Mouse (Mus musculus): ENCODE results near the gene Prss45. TPM values are rescaled to one million over a fixed set of nuclear protein-coding genes. Genes with fewer than 3 reads are reported as not detected.

The Prss45 gene
- polyA plus RNA-seq, 1 experiment from 2014 or later = not detected

GRCm38 (mm10) chr9:110858967-110859596 is 24.7 kb downstream of the Prss45 start:
- no peak for ATAC-seq (ENCODE audit: low FRiP score)
- 86% methylated on average over 5 of the region's 5 CpGs for WGBS
- H3K9ac ChIP-seq = no peak overlapping the region
- H3K4me3 ChIP-seq = no peak overlapping the region
- H3K27ac ChIP-seq = no peak overlapping the region
- no peak overlapping the region for H3K4me2 ChIP-seq
- H3K36me3 ChIP-seq = no peaks in the 10 kb centered on the region
- peaks cover 30% of the 10 kb centered on the region for H3K27me3 ChIP-seq
- peaks cover 7% of the 10 kb centered on the region for H3K4me1 ChIP-seq (replicated peaks)
- no peaks in the 10 kb centered on the region for H3K9me3 ChIP-seq

DNA sequence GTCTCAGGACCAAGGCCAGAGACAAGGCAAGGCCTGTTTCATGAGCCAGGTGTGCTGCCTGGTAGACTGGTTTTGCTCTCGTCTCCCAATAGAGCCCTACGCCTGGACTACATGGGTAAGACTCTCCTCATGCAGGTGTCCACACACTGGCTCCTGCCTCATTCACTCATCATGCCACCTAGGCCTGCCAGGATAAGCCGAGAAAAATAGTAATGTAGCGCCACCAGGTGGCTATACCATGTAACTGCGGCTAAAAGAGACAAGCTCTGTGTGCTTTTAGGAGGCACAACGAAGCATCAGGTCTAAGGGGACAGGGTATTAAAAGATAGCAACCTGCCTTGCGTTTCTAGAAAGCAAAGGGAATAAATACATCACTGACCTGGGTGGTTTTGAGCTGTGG is 36.6 kb downstream of the Prss45 start:
- no peak overlapping the region for H3K4me2 ChIP-seq
- no peak overlapping the region for H3K27ac ChIP-seq
- no peak overlapping the region for H3K4me3 ChIP-seq
- WGBS = 23% methylated on average over 7 of the region's 7 CpGs
- H3K36me3 ChIP-seq = no peaks in the 10 kb centered on the region
- H3K9ac ChIP-seq = no peak overlapping the region
- H3K27me3 ChIP-seq = peaks cover 28% of the 10 kb centered on the region
- H3K4me1 ChIP-seq (replicated peaks) = peaks cover 24% of the 10 kb centered on the region
- no peak for ATAC-seq (ENCODE audit: low FRiP score)
- H3K9me3 ChIP-seq = no peaks in the 10 kb centered on the region

DNA sequence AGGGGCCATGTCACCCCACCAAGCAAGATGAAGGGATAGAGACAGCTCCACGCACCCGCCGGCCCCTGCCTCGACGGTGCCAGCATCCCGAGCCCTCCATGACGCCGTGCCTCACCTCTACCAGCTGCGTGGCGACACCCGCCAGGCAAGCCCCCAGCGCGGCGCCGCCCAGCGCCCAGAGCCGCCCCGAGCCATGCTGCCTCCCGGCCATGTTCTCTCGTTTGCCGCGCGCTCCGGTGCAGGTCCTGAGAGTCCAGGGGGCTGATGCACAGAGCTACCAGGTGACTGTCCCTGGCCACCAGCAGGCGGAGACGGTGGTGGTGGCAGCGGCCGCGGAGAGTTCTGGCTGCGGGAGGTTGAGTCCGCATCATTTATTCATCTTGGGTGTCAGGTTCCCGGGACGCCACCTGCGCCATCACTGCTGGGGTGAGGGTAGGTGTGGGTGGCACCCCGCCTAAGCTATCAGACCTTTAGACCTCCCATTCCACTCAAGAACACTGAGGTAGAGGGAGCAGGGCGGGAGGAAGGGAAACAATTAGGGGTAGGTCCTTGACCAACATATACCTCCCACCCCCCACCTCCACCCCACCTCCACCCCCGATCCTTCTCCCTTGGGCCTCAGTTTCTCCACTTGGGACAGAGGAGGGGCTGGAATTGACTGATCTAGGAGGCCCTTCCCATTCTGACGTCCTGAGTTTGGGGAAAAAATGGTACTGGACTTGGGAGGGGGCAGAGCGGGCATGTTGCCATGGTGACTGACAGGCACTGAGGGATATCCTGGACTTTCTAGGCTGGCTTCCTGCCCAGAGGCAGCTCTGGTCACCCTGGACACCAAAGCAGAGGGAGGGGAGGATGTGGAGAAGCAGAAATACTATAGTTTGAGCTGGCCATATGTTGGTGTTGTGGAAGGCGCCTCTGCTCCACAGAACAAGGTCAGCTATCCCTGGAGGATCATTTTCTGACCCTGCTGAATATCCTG is 39.6 kb downstream of the Prss45 start:
- peak overlapping the region; percentile 71 for H3K9ac ChIP-seq
- H3K4me1 ChIP-seq (replicated peaks) = peaks cover 24% of the 10 kb centered on the region
- peak overlapping the region; percentile 38 for H3K4me3 ChIP-seq
- no peaks in the 10 kb centered on the region for H3K36me3 ChIP-seq
- H3K9me3 ChIP-seq = no peaks in the 10 kb centered on the region
- peak; percentile 70 for ATAC-seq (ENCODE audit: low FRiP score)
- peak overlapping the region; percentile 66 for H3K27ac ChIP-seq
- WGBS = 6% methylated on average over 40 of the region's 40 CpGs
- H3K4me2 ChIP-seq = peak overlapping the region; percentile 60
- peaks cover 53% of the 10 kb centered on the region for H3K27me3 ChIP-seq

DNA sequence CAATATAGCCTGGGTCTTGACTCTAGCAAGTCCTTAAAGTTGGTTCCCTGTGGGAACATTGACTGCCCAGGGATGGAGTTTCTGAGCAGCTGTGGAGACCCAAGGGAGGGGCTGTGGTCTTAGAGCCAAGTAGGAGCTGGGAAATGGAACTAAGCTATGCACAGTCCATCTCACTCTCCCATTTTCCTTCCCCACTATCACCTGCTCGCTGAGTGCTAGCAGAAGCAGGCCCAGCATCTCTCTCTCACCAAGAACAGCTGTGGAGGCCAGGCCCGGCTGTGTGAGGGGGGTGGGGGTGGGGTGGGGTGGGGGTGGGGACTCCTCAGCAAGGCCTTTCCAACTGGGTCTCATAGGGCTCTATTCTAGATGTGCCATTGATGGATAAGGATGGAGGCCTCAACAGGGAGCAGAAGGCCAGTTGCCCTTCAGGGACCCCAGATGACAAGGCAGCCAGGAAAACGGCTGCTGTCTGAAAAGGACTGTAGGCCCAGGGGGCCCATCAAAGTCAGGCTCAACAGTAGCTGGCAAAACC is 40.3 kb downstream of the Prss45 start:
- Histone ChIP-seq H3K27ac (peak overlapping the region; percentile 66), H3K4me2 (peak overlapping the region; percentile 60; the same call in 1 of the 2 replicates), H3K4me3 (no peak overlapping the region), H3K4me1 (replicated peaks) (peaks cover 32% of the 10 kb centered on the region), H3K9ac (0 out of 2 replicates have a peak overlapping the region, but pooled peaks have one; percentile 2), H3K27me3 (peaks cover 61% of the 10 kb centered on the region), H3K36me3 (no peaks in the 10 kb centered on the region), H3K9me3 (no peaks in the 10 kb centered on the region)
- ATAC-seq (ENCODE audit: low FRiP score) = peak; percentile 59
- WGBS = 8% methylated on average over 3 of the region's 3 CpGs

DNA sequence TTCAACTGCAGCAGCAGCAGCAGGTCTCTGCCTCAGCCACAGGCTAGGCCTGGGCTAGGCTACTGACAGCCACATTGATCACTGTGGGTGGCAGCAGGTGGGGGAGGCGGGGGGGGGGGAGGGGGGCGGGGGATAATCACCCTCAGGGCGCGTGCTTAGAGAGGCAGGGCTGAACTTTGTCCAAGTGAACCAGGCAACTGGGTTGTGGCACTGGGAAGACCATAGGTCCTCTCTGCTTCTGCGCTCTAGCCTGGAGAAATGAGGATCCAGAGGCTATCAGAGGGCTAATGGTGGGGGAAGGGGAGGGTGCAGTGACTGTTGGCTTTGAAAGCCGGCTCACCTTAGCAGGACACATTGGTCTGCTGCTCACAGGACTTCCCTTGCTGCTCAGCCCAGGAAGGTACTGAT is 40.9 kb downstream of the Prss45 start:
- Histone ChIP-seq H3K36me3 (no peaks in the 10 kb centered on the region), H3K4me2 (no peak overlapping the region), H3K27me3 (peaks cover 66% of the 10 kb centered on the region), H3K9me3 (no peaks in the 10 kb centered on the region), H3K27ac (peak overlapping the region; percentile 66), H3K9ac (0 out of 2 replicates have a peak overlapping the region, but pooled peaks have one; percentile 2), H3K4me1 (replicated peaks) (peaks cover 37% of the 10 kb centered on the region), H3K4me3 (no peak overlapping the region)
- ATAC-seq (ENCODE audit: low FRiP score) = peak; percentile 23
- 18% methylated on average over 4 of the region's 6 CpGs for WGBS

DNA sequence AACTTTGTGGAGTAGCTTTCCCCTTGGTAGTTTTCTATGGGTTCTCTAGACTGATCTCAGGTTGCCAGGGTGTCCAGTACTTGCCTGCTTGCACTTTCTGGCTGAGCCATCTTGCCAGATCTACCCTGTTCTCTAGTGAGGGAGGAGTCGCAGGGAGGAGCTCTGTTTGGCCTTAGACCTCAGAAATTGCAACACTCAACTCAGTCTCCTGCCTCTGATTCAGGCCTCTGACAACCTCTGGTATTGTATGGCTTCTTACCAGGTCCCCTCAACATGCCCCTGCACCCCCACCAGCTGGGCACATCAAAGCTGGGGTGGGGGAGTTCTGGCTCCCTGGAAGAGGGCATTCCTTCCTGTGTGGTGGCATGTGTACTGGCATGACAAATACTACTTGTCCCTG is 43.0 kb downstream of the Prss45 start:
- H3K27me3 ChIP-seq = peaks cover 77% of the 10 kb centered on the region
- H3K9ac ChIP-seq = no peak overlapping the region
- no peaks in the 10 kb centered on the region for H3K36me3 ChIP-seq
- H3K9me3 ChIP-seq = no peaks in the 10 kb centered on the region
- peaks cover 44% of the 10 kb centered on the region for H3K4me1 ChIP-seq (replicated peaks)
- no peak overlapping the region for H3K4me3 ChIP-seq
- no peak for ATAC-seq (ENCODE audit: low FRiP score)
- H3K27ac ChIP-seq = no peak overlapping the region
- no peak overlapping the region for H3K4me2 ChIP-seq
- WGBS = 95% methylated on average over 1 of the region's 1 CpGs

DNA sequence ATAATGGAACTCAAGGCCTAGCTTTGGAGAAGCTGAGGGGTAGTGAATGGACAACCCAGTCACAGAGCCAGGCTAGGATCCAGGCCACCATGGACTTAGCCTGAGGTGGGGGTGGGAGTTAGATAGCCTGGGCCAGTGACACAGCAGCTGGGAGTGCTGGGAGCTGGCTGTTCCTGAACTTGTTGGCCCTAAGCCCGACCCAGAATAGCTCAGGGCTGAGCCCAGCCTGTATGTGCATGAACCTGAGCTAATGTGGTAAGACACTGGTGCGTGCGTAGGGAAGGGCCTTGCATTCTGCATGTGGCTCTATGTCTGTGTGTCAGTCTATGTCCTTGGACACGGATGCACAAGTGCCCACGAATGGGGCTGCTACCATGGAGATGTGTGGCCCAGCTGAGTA is 43.5 kb downstream of the Prss45 start:
- Histone ChIP-seq H3K4me2 (no peak overlapping the region), H3K27ac (no peak overlapping the region), H3K36me3 (no peaks in the 10 kb centered on the region), H3K9me3 (no peaks in the 10 kb centered on the region), H3K9ac (no peak overlapping the region), H3K27me3 (peaks cover 75% of the 10 kb centered on the region), H3K4me1 (replicated peaks) (peaks cover 44% of the 10 kb centered on the region), H3K4me3 (no peak overlapping the region)
- no peak for ATAC-seq (ENCODE audit: low FRiP score)
- 88% methylated on average over 5 of the region's 5 CpGs for WGBS

GRCm38 (mm10) chr9:110879191-110879920 is 45.0 kb downstream of the Prss45 start, which contains the start of gene Als2cl:
Gene Als2cl (plus strand): TSS chr9:110879870.
- Histone ChIP-seq H3K9ac (peak within 1 kb of the TSS; percentile 69), H3K36me3 (no peaks in the 10 kb centered on the region), H3K9me3 (no peaks in the 10 kb centered on the region), H3K27me3 (peaks cover 65% of the 10 kb centered on the region), H3K4me1 (replicated peaks) (peaks cover 34% of the 10 kb centered on the region), H3K4me2 (peak within 1 kb of the TSS; percentile 89), H3K4me3 (peak within 1 kb of the TSS; percentile 52), H3K27ac (no peak within 1 kb of the TSS)
- ATAC-seq (ENCODE audit: low FRiP score) = no peak
- 13% methylated on average over 12 of the region's 12 CpGs for WGBS

DNA sequence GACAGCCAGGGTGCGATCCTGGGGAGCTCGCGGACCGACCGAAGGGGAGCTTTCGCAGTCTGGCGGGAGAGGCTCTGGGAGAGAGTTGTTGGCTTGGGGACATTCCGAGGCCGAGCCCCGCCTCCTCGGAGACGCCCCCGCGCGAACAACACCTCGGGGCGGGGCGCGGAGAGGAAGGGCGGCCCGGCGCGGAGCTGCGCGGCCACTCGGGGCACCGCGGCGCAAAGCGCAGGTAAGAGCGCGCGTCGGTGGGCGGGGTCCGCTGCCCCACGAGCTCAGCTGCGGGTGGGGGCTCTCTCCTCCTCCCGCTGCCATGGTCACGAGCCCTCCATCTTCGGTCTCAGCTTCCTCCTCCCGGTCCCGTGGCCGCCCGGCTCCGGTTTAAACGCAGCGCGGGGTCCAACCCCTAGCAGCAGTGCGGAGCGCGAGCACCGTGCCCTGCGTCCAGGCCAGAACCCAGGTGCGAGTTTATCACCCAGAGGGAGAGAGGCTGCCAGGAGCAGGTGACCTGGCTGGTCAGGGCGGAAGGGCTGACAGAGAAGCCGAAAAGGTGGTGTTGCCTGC is 45.7 kb downstream of the Prss45 start, which contains the start of gene Tmie:
Gene Tmie, minus strand, starts transcription at position 116 of the 564 bp plus-strand sequence.
- Histone ChIP-seq H3K27me3 (peaks cover 65% of the 10 kb centered on the region), H3K4me1 (replicated peaks) (peaks cover 26% of the 10 kb centered on the region), H3K4me2 (peak within 1 kb of the TSS; percentile 89), H3K9ac (peak within 1 kb of the TSS; percentile 69), H3K9me3 (no peaks in the 10 kb centered on the region), H3K4me3 (peak within 1 kb of the TSS; percentile 52), H3K36me3 (no peaks in the 10 kb centered on the region), H3K27ac (no peak within 1 kb of the TSS)
- ATAC-seq (ENCODE audit: low FRiP score) = 0 out of 2 replicates have a peak, but pooled peaks have one; percentile 25
- 1% methylated on average over 57 of the region's 57 CpGs for whole genome bisulfite sequencing

DNA sequence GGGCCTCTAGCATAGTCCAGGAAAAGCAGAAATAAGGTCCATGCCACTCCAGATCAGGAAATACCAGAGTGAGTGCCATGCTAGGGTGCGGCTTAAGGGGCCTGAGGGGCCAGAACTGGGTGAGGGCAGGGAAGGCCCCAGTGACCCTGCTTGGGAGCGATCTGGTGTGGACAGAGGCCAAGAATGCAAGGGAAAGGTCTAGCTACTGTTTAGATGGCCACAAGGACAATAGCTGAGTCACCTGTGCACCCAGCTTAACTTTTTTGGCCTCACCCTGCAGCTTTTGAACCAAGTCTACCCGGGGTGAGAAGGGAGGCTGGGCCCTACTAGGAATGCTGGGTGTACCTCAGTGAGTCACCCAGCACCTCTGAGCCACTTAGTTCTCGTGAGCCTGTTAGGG is 46.4 kb downstream of the Prss45 start:
- 74% methylated on average over 4 of the region's 4 CpGs for WGBS
- Histone ChIP-seq H3K27ac (no peak overlapping the region), H3K9me3 (no peaks in the 10 kb centered on the region), H3K4me2 (peak overlapping the region; percentile 89), H3K27me3 (peaks cover 69% of the 10 kb centered on the region), H3K4me3 (peak overlapping the region; percentile 52), H3K36me3 (no peaks in the 10 kb centered on the region), H3K9ac (no peak overlapping the region), H3K4me1 (replicated peaks) (peaks cover 20% of the 10 kb centered on the region)
- ATAC-seq (ENCODE audit: low FRiP score) = no peak

GRCm38 (mm10) chr9:110881953-110882352 is 47.6 kb downstream of the Prss45 start:
- WGBS = 76% methylated on average over 7 of the region's 7 CpGs
- H3K27me3 ChIP-seq = peaks cover 64% of the 10 kb centered on the region

More at GRCm38 (mm10) chr9:110881953-110882352, 47.6 kb downstream of the Prss45 start:
- H3K4me2 ChIP-seq = no peak overlapping the region
- H3K9ac ChIP-seq = no peak overlapping the region
- H3K27ac ChIP-seq = no peak overlapping the region
- H3K36me3 ChIP-seq = no peaks in the 10 kb centered on the region
- H3K4me1 ChIP-seq (replicated peaks) = peaks cover 20% of the 10 kb centered on the region
- no peak overlapping the region for H3K4me3 ChIP-seq
- no peak for ATAC-seq (ENCODE audit: low FRiP score)
- no peaks in the 10 kb centered on the region for H3K9me3 ChIP-seq

Measured in hindbrain, embryonic 13.5 days (tissue).